Mouse (Mus musculus): ENCODE measurements around the gene Eif4a1. TPM values are rescaled to one million over a fixed set of nuclear protein-coding genes. Genes with fewer than 3 reads are reported as not detected.
A peak's percentile ranks its signal among the peaks of the same experiment; 100 is the strongest.

The Eif4a1 gene
- polyA plus RNA-seq (2014; fragmentation: Nextera tagmentation; extraction: Ambion mirVana), result 781 and 824 TPM in 2 replicates

DNA sequence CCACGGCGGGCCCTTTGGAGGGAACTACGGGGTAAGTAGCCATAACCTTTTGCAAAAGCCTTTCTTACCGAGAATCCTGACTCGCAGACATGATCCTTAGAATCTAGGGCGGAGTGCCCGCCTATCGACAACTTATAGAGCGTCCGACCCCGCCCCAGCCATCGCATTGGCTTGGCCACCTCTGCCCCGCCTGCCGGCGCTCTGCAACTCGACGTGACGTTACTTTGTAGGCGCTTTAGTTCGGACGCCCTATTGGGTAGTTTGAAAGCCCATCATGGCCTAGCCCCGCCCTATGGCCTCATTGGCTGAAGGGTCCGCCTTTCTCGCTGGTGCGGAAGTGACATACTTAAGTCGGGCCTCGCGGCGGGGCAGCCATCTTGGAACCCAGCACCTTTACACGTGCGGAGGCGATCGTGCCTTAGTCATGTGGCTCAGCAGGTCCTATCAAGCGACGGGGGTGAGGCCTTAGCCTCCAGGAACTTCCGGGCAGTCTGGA is at the start of gene Eif4a1:
Gene Eif4a1, minus strand, starts transcription at position 213 of the 496 bp plus-strand sequence.
- 0% methylated on average over 36 of the region's 36 CpGs for WGBS
- Histone ChIP-seq H3K9me3 (ENCODE audit: control insufficient read depth, low read length) (no peaks in the 10 kb centered on the region), H3K36me3 (ENCODE audit: control insufficient read depth, insufficient read depth, low read length) (peaks cover 29% of the 10 kb centered on the region), H3K4me3 (ENCODE audit: low read depth, low read length) (peak within 1 kb of the TSS; percentile 97), H3K4me2 (ENCODE audit: low read depth) (peak within 1 kb of the TSS; percentile 86), H3K27ac (ENCODE audit: low read depth, low read length) (peak within 1 kb of the TSS; percentile 96), H3K27me3 (ENCODE audit: control insufficient read depth, insufficient read depth, low read length) (no peaks in the 10 kb centered on the region), H3K4me1 (ENCODE audit: control insufficient read depth, insufficient read depth, low read length) (peaks cover 16% of the 10 kb centered on the region), H3K9ac (ENCODE audit: low read length) (peak within 1 kb of the TSS; percentile 99)
- peak; percentile 100 for DNase-seq (ENCODE audit: low spot score)
- ATAC-seq (ENCODE audit: insufficient read depth, low FRiP score, low TSS enrichment), result peak; percentile 96

DNA sequence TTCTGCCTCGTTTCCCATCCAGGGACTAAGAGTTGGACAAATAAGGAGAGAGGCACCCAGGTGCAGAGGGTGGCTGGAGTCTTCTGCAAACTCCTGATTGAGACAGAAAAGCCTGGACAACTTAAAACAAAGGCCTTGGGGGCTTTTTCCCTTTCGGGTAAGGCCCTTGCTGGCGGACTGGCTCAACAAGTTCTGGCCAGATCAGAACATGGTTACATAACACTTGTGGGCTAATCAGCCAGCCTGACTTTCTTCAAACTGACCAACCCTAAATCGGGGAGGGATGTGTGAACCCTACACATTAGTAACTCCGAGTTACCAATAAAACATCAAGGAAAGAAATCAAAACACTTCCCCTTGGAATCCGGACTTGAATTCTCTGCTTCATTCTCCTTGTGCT is 48.6 kb upstream of the Eif4a1 start:
- no peak overlapping the region for H3K9ac ChIP-seq (ENCODE audit: low read length)
- no peak overlapping the region for H3K4me2 ChIP-seq (ENCODE audit: low read depth)
- ATAC-seq (ENCODE audit: insufficient read depth, low FRiP score, low TSS enrichment) (no peak), DNase-seq (ENCODE audit: low spot score) (no peak)
- H3K4me1 ChIP-seq (ENCODE audit: control insufficient read depth, insufficient read depth, low read length), result no peaks in the 10 kb centered on the region
- H3K27me3 ChIP-seq (ENCODE audit: control insufficient read depth, insufficient read depth, low read length), result no peaks in the 10 kb centered on the region
- H3K36me3 ChIP-seq (ENCODE audit: control insufficient read depth, insufficient read depth, low read length), result no peaks in the 10 kb centered on the region
- H3K9me3 ChIP-seq (ENCODE audit: control insufficient read depth, low read length), result no peaks in the 10 kb centered on the region
- no peak overlapping the region for H3K27ac ChIP-seq (ENCODE audit: low read depth, low read length)
- whole genome bisulfite sequencing, result 84% methylated on average over 6 of the region's 6 CpGs
- no peak overlapping the region for H3K4me3 ChIP-seq (ENCODE audit: low read depth, low read length)

DNA sequence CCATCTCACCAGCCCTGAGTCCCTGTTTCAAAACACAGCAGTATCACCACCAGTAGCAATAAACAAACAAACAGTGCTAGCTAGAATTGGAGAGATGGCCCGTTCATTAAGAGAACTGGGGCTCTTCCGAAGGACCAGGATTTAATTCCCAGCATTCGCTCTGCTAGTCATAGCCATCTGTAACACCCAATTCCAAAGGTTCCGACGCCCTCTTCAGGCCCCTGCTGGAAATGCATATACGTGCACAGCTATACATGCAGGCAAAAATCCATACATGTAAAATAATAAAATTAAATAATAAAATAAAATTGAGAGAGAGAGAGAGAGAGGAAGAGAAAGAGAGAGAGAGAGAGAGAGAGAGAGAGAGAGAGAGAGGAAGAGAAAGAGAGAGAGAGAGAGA is 47.2 kb upstream of the Eif4a1 start:
- Histone ChIP-seq H3K9me3 (ENCODE audit: control insufficient read depth, low read length) (no peaks in the 10 kb centered on the region), H3K27ac (ENCODE audit: low read depth, low read length) (no peak overlapping the region), H3K4me1 (ENCODE audit: control insufficient read depth, insufficient read depth, low read length) (no peaks in the 10 kb centered on the region), H3K4me3 (ENCODE audit: low read depth, low read length) (no peak overlapping the region), H3K9ac (ENCODE audit: low read length) (no peak overlapping the region), H3K4me2 (ENCODE audit: low read depth) (no peak overlapping the region), H3K36me3 (ENCODE audit: control insufficient read depth, insufficient read depth, low read length) (no peaks in the 10 kb centered on the region; the same call in 1 of the 2 replicates), H3K27me3 (ENCODE audit: control insufficient read depth, insufficient read depth, low read length) (no peaks in the 10 kb centered on the region)
- ATAC-seq (ENCODE audit: insufficient read depth, low FRiP score, low TSS enrichment), result no peak
- WGBS, result 73% methylated on average over 6 of the region's 6 CpGs
- DNase-seq (ENCODE audit: low spot score), result no peak

DNA sequence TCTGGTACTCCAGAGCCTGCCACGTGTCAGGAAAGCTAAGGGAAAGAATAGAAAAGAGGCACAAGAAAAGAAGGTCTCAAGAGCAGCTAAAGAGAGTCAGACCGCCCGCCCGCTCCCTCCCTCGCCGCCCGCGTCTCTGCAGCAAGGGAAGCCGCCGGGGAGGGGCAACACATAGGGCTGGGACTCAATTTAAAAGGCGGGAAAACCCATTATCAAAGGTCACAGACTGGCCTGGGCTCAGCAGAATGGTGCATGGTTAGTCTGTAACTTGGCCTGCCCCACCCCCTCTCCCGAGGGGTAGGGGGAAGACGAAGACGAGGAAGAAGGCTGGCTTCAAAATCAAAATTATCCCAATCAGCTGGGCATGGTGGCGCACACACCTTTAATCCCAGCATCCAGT is 46.4 kb upstream of the Eif4a1 start:
- DNase-seq (ENCODE audit: low spot score), result no peak
- Histone ChIP-seq H3K4me2 (ENCODE audit: low read depth) (no peak overlapping the region), H3K27me3 (ENCODE audit: control insufficient read depth, insufficient read depth, low read length) (no peaks in the 10 kb centered on the region), H3K27ac (ENCODE audit: low read depth, low read length) (no peak overlapping the region), H3K9ac (ENCODE audit: low read length) (no peak overlapping the region), H3K9me3 (ENCODE audit: control insufficient read depth, low read length) (no peaks in the 10 kb centered on the region), H3K4me3 (ENCODE audit: low read depth, low read length) (no peak overlapping the region), H3K4me1 (ENCODE audit: control insufficient read depth, insufficient read depth, low read length) (no peaks in the 10 kb centered on the region), H3K36me3 (ENCODE audit: control insufficient read depth, insufficient read depth, low read length) (no peaks in the 10 kb centered on the region; the same call in 1 of the 2 replicates)
- no peak for ATAC-seq (ENCODE audit: insufficient read depth, low FRiP score, low TSS enrichment)
- 32% methylated on average over 15 of the region's 15 CpGs for WGBS

DNA sequence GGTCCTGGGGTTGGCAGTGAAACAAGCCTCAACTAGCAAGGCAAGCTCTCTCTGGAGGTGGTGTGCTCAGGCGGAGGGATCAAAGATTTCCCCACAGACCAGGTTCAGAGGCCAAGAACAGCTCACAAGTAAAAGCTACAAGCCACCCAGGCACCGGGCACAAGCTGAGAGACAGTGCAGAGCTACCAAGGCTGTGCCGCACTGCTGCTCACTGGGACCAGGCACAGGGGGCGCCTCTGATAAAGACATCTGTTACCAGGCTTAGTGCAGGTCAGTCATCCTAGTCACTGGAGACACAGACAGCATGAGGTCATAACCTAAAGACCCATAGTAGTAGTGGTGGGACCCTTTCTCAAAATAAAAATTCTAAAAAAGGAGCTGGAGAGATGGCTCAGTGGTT is 44.7 kb upstream of the Eif4a1 start:
- DNase-seq (ENCODE audit: low spot score) (no peak), ATAC-seq (ENCODE audit: insufficient read depth, low FRiP score, low TSS enrichment) (no peak)
- Histone ChIP-seq H3K4me1 (ENCODE audit: control insufficient read depth, insufficient read depth, low read length) (no peaks in the 10 kb centered on the region), H3K27ac (ENCODE audit: low read depth, low read length) (no peak overlapping the region), H3K9ac (ENCODE audit: low read length) (no peak overlapping the region), H3K27me3 (ENCODE audit: control insufficient read depth, insufficient read depth, low read length) (no peaks in the 10 kb centered on the region), H3K4me2 (ENCODE audit: low read depth) (no peak overlapping the region), H3K36me3 (ENCODE audit: control insufficient read depth, insufficient read depth, low read length) (no peaks in the 10 kb centered on the region; the same call in 1 of the 2 replicates), H3K9me3 (ENCODE audit: control insufficient read depth, low read length) (no peaks in the 10 kb centered on the region), H3K4me3 (ENCODE audit: low read depth, low read length) (no peak overlapping the region)
- WGBS, result 71% methylated on average over 4 of the region's 4 CpGs

DNA sequence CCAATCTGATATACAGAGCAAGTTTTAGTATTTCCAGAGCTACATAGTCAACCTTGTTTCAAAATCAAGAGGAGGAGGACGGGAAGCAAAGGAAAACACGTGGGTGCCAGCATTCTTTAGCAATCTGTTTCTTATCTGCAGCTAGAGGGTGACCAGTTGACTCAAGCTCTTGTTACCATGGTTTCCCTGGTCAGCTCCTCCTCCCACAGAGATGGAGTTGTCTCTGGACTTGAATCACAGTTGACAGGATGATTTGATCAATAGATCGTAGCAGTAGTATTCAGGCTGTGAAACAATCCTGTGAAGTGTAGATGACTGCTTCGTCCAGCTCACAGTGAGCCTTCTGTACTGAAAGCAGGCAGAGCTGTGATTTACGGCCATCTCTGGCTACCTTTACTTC is 43.7 kb upstream of the Eif4a1 start:
- Histone ChIP-seq H3K4me3 (ENCODE audit: low read depth, low read length) (no peak overlapping the region), H3K9ac (ENCODE audit: low read length) (no peak overlapping the region), H3K36me3 (ENCODE audit: control insufficient read depth, insufficient read depth, low read length) (no peaks in the 10 kb centered on the region; the same call in 1 of the 2 replicates), H3K9me3 (ENCODE audit: control insufficient read depth, low read length) (no peaks in the 10 kb centered on the region), H3K4me2 (ENCODE audit: low read depth) (no peak overlapping the region), H3K27ac (ENCODE audit: low read depth, low read length) (no peak overlapping the region), H3K4me1 (ENCODE audit: control insufficient read depth, insufficient read depth, low read length) (no peaks in the 10 kb centered on the region), H3K27me3 (ENCODE audit: control insufficient read depth, insufficient read depth, low read length) (no peaks in the 10 kb centered on the region)
- 28% methylated on average over 5 of the region's 5 CpGs for WGBS
- no peak for ATAC-seq (ENCODE audit: insufficient read depth, low FRiP score, low TSS enrichment)
- DNase-seq (ENCODE audit: low spot score), result no peak

DNA sequence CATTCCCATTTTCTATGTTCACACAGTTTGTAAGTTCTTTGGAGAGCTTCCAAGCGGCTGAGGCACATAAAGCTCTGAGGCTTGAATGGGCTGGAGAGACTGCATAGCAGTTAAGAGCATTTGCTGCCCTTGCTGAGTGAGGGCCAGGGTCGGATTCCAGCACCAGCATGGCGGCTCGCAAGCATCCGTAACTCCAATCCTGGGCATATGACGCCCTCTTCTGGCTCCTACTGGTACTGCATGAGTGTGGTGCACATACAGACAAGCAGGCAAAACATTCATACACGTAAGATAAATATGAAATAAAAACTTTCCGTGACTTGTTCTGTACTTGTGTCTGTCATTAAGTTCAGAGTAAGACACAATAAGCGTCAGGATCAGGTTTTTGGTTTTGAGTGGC is 43.3 kb upstream of the Eif4a1 start:
- H3K9ac ChIP-seq (ENCODE audit: low read length), result no peak overlapping the region
- no peak for ATAC-seq (ENCODE audit: insufficient read depth, low FRiP score, low TSS enrichment)
- no peaks in the 10 kb centered on the region; the same call in 1 of the 2 replicates for H3K36me3 ChIP-seq (ENCODE audit: control insufficient read depth, insufficient read depth, low read length)
- no peaks in the 10 kb centered on the region for H3K9me3 ChIP-seq (ENCODE audit: control insufficient read depth, low read length)
- no peak overlapping the region for H3K4me2 ChIP-seq (ENCODE audit: low read depth)
- no peaks in the 10 kb centered on the region for H3K4me1 ChIP-seq (ENCODE audit: control insufficient read depth, insufficient read depth, low read length)
- no peak overlapping the region for H3K27ac ChIP-seq (ENCODE audit: low read depth, low read length)
- DNase-seq (ENCODE audit: low spot score), result no peak
- H3K4me3 ChIP-seq (ENCODE audit: low read depth, low read length), result no peak overlapping the region
- H3K27me3 ChIP-seq (ENCODE audit: control insufficient read depth, insufficient read depth, low read length), result no peaks in the 10 kb centered on the region
- 61% methylated on average over 9 of the region's 9 CpGs for WGBS

DNA sequence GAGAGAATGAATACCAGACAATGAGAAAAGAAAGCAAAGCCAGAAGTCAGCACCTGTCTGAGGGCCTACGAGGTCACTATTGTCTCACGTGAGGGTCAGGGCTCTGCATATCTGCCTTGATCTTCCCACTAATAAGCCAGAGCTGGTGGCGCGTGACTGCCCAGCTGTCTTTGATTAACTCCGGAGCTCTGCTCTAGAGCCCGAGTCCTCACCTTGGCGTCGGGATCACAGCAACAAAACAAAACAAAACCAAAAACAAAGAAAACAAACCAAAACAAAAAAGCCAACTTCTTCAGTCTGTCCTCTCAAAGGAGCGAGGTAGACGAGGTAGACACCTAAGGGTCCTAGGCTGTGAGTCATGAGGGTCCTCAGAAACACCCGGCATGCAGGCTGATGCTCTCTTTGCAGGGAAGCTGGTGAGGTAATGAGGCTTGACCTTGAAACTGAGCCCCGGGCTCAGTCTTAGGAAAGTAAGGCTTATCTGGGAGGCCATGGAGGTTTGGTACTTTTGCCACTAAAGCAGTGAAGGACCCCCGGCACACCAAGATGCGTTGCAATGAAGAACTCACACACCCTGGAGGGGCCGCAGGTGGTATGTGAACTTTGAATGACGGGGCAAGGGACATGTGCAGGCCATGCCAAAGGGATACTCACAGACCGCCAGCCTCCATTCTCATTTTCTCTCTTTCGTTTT is 42.6 kb upstream of the Eif4a1 start:
- Histone ChIP-seq H3K27ac (ENCODE audit: low read depth, low read length) (no peak overlapping the region), H3K4me2 (ENCODE audit: low read depth) (no peak overlapping the region), H3K4me1 (ENCODE audit: control insufficient read depth, insufficient read depth, low read length) (no peaks in the 10 kb centered on the region), H3K36me3 (ENCODE audit: control insufficient read depth, insufficient read depth, low read length) (no peaks in the 10 kb centered on the region; the same call in 1 of the 2 replicates), H3K9me3 (ENCODE audit: control insufficient read depth, low read length) (no peaks in the 10 kb centered on the region), H3K27me3 (ENCODE audit: control insufficient read depth, insufficient read depth, low read length) (no peaks in the 10 kb centered on the region), H3K4me3 (ENCODE audit: low read depth, low read length) (no peak overlapping the region), H3K9ac (ENCODE audit: low read length) (no peak overlapping the region)
- WGBS, result 75% methylated on average over 18 of the region's 18 CpGs
- ATAC-seq (ENCODE audit: insufficient read depth, low FRiP score, low TSS enrichment) (no peak), DNase-seq (ENCODE audit: low spot score) (no peak)

All from neural tube, embryonic 11.5 days (tissue).